Mouse (Mus musculus): ENCODE measurements around the gene Bcor. TPM values are rescaled to one million over a fixed set of nuclear protein-coding genes. Genes with fewer than 3 reads are reported as not detected.

Gene Bcor
- polyA plus RNA-seq, 1 experiment from 2014 or later, result 19.3 TPM

GRCm38 (mm10) chrX:12089027-12089340 lies 71.2 kb downstream of the Bcor start:
- no peaks in the 10 kb centered on the region for H3K9me3 ChIP-seq (replicated peaks)
- peaks cover 61% of the 10 kb centered on the region for H3K4me1 ChIP-seq
- peak overlapping the region; percentile 84 for H3K4me2 ChIP-seq
- H3K4me3 ChIP-seq (replicated peaks), result peak overlapping the region; percentile 54
- 3% methylated on average over 13 of the region's 13 CpGs for WGBS
- no peak for ATAC-seq (replicated peaks; ENCODE audit: low FRiP score)
- H3K9ac ChIP-seq, result no peak overlapping the region
- peaks cover 95% of the 10 kb centered on the region for H3K27me3 ChIP-seq
- H3K36me3 ChIP-seq, result no peaks in the 10 kb centered on the region
- peak overlapping the region; percentile 96 for H3K27ac ChIP-seq

DNA sequence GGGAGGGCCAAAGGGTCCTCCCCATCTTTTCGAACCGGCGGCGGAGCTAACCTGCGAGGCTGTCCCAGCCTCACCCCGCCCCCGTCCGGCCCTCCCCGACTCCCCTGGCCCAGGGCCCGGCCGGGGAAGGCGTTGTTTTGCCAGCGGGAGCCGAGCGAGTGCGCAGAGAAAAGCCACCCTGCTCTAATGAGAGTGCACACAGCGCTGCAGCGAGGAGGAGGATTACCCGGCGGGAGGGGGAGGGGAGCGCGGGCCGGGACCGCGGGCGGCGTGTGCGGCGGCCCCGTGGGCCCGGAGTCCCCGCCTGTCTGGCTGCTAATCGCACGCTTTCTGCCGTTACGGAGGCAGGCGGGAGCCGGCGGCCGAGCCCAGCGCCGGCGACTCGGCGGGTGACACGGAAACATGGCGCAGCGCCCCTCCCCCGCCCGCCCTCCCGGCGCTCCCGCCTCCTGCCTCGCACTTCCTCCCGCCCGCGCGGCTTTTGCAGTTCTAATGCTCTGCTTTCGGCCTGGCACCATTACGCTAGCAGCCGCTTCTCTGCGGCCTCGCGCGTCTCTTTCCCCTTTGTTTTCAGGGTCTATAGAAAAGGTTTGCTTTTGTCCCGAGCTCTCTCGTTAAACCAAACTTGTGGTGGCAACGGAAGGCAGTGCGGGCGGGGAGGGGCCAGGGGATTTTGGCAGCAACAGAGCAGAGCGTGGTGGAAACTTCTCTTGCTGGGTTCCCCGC lies 71.7 kb downstream of the Bcor start:
- Histone ChIP-seq H3K4me1 (peaks cover 66% of the 10 kb centered on the region), H3K27ac (peak overlapping the region; percentile 96), H3K27me3 (peaks cover 96% of the 10 kb centered on the region), H3K4me3 (replicated peaks) (peak overlapping the region; percentile 54), H3K4me2 (peak overlapping the region; percentile 84), H3K9me3 (replicated peaks) (no peaks in the 10 kb centered on the region), H3K36me3 (no peaks in the 10 kb centered on the region), H3K9ac (peak overlapping the region; percentile 55)
- peak; percentile 33 for ATAC-seq (replicated peaks; ENCODE audit: low FRiP score)
- 3% methylated on average over 46 of the region's 72 CpGs for WGBS

- H3K9ac ChIP-seq, result peak overlapping the region; percentile 55
- no peaks in the 10 kb centered on the region for H3K36me3 ChIP-seq
- no peaks in the 10 kb centered on the region for H3K9me3 ChIP-seq (replicated peaks)
- peaks cover 96% of the 10 kb centered on the region for H3K27me3 ChIP-seq
- peak overlapping the region; percentile 96 for H3K27ac ChIP-seq
- H3K4me3 ChIP-seq (replicated peaks), result peak overlapping the region; percentile 54
- H3K4me1 ChIP-seq, result peaks cover 74% of the 10 kb centered on the region
- no peak for ATAC-seq (replicated peaks; ENCODE audit: low FRiP score)
- WGBS, result 1% methylated on average over 50 of the region's 55 CpGs
- peak overlapping the region; percentile 84 for H3K4me2 ChIP-seq
These were observed 72.4 kb downstream of the Bcor start for GRCm38 (mm10) chrX:12087511-12088300.

DNA sequence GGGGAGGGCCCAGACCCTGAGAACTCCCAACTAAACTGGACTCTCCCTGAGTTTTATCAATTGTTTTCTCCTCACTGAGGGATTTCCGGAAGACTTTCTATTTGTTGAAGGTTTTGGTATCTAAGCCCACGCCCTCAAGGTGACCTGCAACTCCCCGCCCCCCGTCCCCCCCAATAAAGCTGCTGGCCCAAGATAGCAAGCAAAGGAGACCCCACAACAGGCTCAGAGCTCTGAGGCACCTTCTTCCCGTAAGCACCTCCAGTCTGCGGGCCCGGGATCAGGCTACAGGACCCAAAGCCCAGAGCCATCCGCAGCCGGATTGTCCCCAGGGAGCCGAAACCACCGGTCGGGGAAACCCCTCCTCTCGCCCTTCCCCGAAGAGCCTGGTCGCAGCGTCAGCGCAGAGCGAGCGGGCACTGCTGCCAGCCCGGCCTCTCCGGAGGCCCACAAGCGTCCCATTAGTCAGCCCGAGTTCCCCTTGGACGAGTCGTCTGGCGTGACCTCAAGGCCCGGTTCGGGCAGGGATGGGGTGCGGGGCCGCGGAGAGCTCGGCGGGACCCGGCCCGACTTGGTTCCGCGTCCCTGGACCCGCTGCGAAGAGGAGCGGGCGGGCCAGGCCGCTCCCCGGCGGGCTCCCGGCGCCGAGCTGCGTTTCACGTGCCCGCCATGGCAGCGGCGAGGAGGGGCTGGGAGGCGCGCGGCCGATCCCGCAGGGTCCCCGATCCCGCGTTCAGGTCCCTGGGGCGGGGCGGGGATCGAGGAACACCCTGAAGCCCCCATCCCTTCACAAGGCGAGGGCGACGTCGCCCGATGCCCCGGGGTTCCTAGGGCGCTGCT lies 73.3 kb downstream of the Bcor start:
- Histone ChIP-seq H3K36me3 (no peaks in the 10 kb centered on the region), H3K9me3 (replicated peaks) (no peaks in the 10 kb centered on the region), H3K4me1 (peaks cover 76% of the 10 kb centered on the region), H3K4me3 (replicated peaks) (peak overlapping the region; percentile 54), H3K9ac (peak overlapping the region; percentile 55), H3K27me3 (peaks cover 99% of the 10 kb centered on the region), H3K27ac (peak overlapping the region; percentile 96; the same call in 1 of the 2 replicates), H3K4me2 (peak overlapping the region; percentile 84)
- 3% methylated on average over 70 of the region's 70 CpGs for WGBS
- ATAC-seq (replicated peaks; ENCODE audit: low FRiP score), result no peak

- no peak overlapping the region for H3K4me2 ChIP-seq
- H3K9me3 ChIP-seq (replicated peaks), result no peaks in the 10 kb centered on the region
- no peak overlapping the region for H3K27ac ChIP-seq
- peaks cover 86% of the 10 kb centered on the region for H3K4me1 ChIP-seq
- H3K36me3 ChIP-seq, result no peaks in the 10 kb centered on the region
- 25% methylated on average over 10 of the region's 10 CpGs for WGBS
- H3K4me3 ChIP-seq (replicated peaks), result no peak overlapping the region
- no peak for ATAC-seq (replicated peaks; ENCODE audit: low FRiP score)
- peaks cover 100% of the 10 kb centered on the region for H3K27me3 ChIP-seq
- H3K9ac ChIP-seq, result no peak overlapping the region
These were observed 74.2 kb downstream of the Bcor start for GRCm38 (mm10) chrX:12085949-12086348.

GRCm38 (mm10) chrX:12085290-12085689 lies 74.9 kb downstream of the Bcor start:
- Histone ChIP-seq H3K27me3 (peaks cover 99% of the 10 kb centered on the region), H3K4me3 (replicated peaks) (no peak overlapping the region), H3K9me3 (replicated peaks) (no peaks in the 10 kb centered on the region), H3K36me3 (no peaks in the 10 kb centered on the region), H3K9ac (no peak overlapping the region), H3K4me1 (peaks cover 81% of the 10 kb centered on the region), H3K27ac (no peak overlapping the region), H3K4me2 (no peak overlapping the region)
- ATAC-seq (replicated peaks; ENCODE audit: low FRiP score), result no peak
- WGBS, result 20% methylated on average over 18 of the region's 18 CpGs

GRCm38 (mm10) chrX:12084698-12085097 lies 75.5 kb downstream of the Bcor start:
- no peaks in the 10 kb centered on the region for H3K36me3 ChIP-seq
- H3K4me3 ChIP-seq (replicated peaks), result no peak overlapping the region
- H3K4me1 ChIP-seq, result peaks cover 75% of the 10 kb centered on the region
- H3K27me3 ChIP-seq, result peaks cover 99% of the 10 kb centered on the region
- H3K27ac ChIP-seq, result no peak overlapping the region
- H3K9ac ChIP-seq, result no peak overlapping the region
- H3K4me2 ChIP-seq, result no peak overlapping the region
- ATAC-seq (replicated peaks; ENCODE audit: low FRiP score), result no peak
- 46% methylated on average over 4 of the region's 4 CpGs for WGBS
- no peaks in the 10 kb centered on the region for H3K9me3 ChIP-seq (replicated peaks)

DNA sequence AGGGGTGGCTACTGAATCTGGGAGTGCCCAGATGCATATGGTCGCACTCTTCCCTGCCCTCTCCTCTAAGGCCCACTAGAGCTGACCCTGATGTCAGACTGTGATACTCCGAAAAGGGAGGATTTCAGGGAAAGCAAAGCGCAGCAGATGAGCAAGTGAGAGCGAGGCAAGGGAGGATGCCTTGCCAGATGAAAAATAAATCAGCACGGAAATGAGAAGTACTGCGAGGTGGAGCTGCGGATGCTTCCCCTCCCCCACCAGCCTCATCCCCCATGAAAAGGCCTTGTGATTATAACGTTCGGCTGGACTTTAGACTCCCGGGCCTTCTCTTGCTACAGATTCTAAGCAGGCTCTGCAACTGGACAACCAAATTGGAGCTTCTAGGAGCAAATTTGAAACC lies 76.5 kb downstream of the Bcor start:
- no peak overlapping the region for H3K4me3 ChIP-seq (replicated peaks)
- 31% methylated on average over 10 of the region's 10 CpGs for WGBS
- H3K27me3 ChIP-seq, result peaks cover 99% of the 10 kb centered on the region

GRCm38 (mm10) chrX:12082736-12083135 lies 77.4 kb downstream of the Bcor start:
- Histone ChIP-seq H3K4me3 (replicated peaks) (no peak overlapping the region), H3K27ac (peak overlapping the region; percentile 22; the same call in 1 of the 2 replicates), H3K9me3 (replicated peaks) (no peaks in the 10 kb centered on the region), H3K4me2 (no peak overlapping the region), H3K4me1 (peaks cover 59% of the 10 kb centered on the region), H3K27me3 (peaks cover 99% of the 10 kb centered on the region), H3K9ac (no peak overlapping the region), H3K36me3 (no peaks in the 10 kb centered on the region)
- WGBS, result 13% methylated on average over 16 of the region's 16 CpGs
- ATAC-seq (replicated peaks; ENCODE audit: low FRiP score), result no peak

More for the DNA sequence above, 76.5 kb downstream of the Bcor start:
- H3K36me3 ChIP-seq, result no peaks in the 10 kb centered on the region
- H3K9me3 ChIP-seq (replicated peaks), result no peaks in the 10 kb centered on the region
- H3K4me1 ChIP-seq, result peaks cover 65% of the 10 kb centered on the region
- H3K4me2 ChIP-seq, result no peak overlapping the region
- H3K27ac ChIP-seq, result peak overlapping the region; percentile 22; the same call in 1 of the 2 replicates
- H3K9ac ChIP-seq, result no peak overlapping the region
- no peak for ATAC-seq (replicated peaks; ENCODE audit: low FRiP score)

GRCm38 (mm10) chrX:12082184-12082583 lies 78.0 kb downstream of the Bcor start:
- H3K36me3 ChIP-seq, result no peaks in the 10 kb centered on the region
- no peak overlapping the region for H3K4me3 ChIP-seq (replicated peaks)
- peaks cover 56% of the 10 kb centered on the region for H3K4me1 ChIP-seq
- no peak overlapping the region for H3K9ac ChIP-seq
- H3K9me3 ChIP-seq (replicated peaks), result no peaks in the 10 kb centered on the region
- peaks cover 99% of the 10 kb centered on the region for H3K27me3 ChIP-seq
- H3K27ac ChIP-seq, result no peak overlapping the region
- no peak for ATAC-seq (replicated peaks; ENCODE audit: low FRiP score)
- H3K4me2 ChIP-seq, result peak overlapping the region; percentile 78; the same call in 1 of the 2 replicates
- 21% methylated on average over 5 of the region's 5 CpGs for WGBS

DNA sequence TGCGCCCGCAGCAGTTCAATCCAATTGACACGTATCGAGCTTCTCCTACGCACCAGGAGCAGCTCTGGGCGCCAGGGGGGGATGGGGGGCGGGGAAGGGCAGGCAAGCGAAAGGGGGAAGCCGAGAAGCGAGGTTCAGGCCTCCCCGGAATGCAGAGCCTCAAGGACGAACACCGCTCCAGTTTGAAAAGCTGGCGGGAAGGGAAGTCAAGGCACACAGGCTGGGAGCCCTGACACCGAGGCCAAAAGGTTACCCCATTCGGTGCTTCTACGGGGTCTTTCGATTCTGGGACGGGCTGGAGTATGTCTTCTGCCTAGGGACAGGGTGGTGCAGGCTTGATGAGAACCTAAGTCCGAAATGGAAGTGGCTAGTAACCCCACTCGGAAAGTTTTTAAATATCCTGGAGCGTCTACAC lies 78.4 kb downstream of the Bcor start:
- H3K27me3 ChIP-seq, result peaks cover 99% of the 10 kb centered on the region
- no peak for ATAC-seq (replicated peaks; ENCODE audit: low FRiP score)

More for the DNA sequence above, 78.4 kb downstream of the Bcor start:
- Histone ChIP-seq H3K4me1 (peaks cover 57% of the 10 kb centered on the region), H3K9ac (no peak overlapping the region), H3K36me3 (no peaks in the 10 kb centered on the region), H3K9me3 (replicated peaks) (no peaks in the 10 kb centered on the region), H3K27ac (no peak overlapping the region), H3K4me2 (peak overlapping the region; percentile 78), H3K4me3 (replicated peaks) (peak overlapping the region; percentile 65)
- 5% methylated on average over 22 of the region's 22 CpGs for WGBS
